Mouse (Mus musculus) stomach, embryonic 16.5 days (tissue): ENCODE measurements at regions not wholly inside any gene's neighbourhood (a gene's known extent, or its start where the extent isn't known, plus 50 kb on each side); places are given as distances from the start of the nearest gene placed in this dataset.

Experiments
- ATAC-seq: fragments of 200-750 bp; cut with Nextera tagmentation; 2 replicates; pipeline ENCODE4 v1.8.0; 2017; ENCODE audit warnings: moderate number of reproducible peaks, moderate TSS enrichment; ENCODE audit not compliant: insufficient read depth, low FRiP score
- H3K27ac ChIP-seq: fragments of 300-500 bp; sonication (generic); 2 replicates; pipeline ENCODE4 v1.5.1; 2014; ENCODE audit warnings: low read length
- H3K27me3 ChIP-seq: fragments of 300-500 bp; sonication (generic); 2 replicates; pipeline ENCODE4 v1.6.1; 2014; ENCODE audit warnings: low read length, control low read depth, mixed read lengths; ENCODE audit not compliant: control insufficient read depth, insufficient read depth
- H3K36me3 ChIP-seq: fragments of 300-500 bp; sonication (generic); 2 replicates; pipeline ENCODE4 v1.6.1; 2014; ENCODE audit warnings: low read length; ENCODE audit not compliant: control insufficient read depth, insufficient read depth
- H3K4me1 ChIP-seq: fragments of 300-500 bp; sonication (generic); 2 replicates; pipeline ENCODE4 v1.6.1; 2014; ENCODE audit warnings: low read length, control low read depth, mixed read lengths; ENCODE audit not compliant: control insufficient read depth, insufficient read depth
- H3K4me2 ChIP-seq: fragments of 300-500 bp; sonication (generic); 2 replicates; pipeline ENCODE4 v1.6.1; 2014; ENCODE audit warnings: low read depth, low read length, mixed read lengths
- H3K4me3 ChIP-seq: fragments of 300-500 bp; sonication (generic); replicated peaks from 2 replicates; pipeline ENCODE4 v1.5.1; 2014; ENCODE audit warnings: mild to moderate bottlenecking, low read length
- H3K9ac ChIP-seq: fragments of 300-500 bp; sonication (generic); 2 replicates; pipeline ENCODE4 v1.6.1; 2014; ENCODE audit warnings: low read length
- H3K9me3 ChIP-seq: fragments of 300-500 bp; sonication (generic); replicated peaks from 2 replicates; pipeline ENCODE4 v1.6.1; 2016; ENCODE audit warnings: low read length, control low read depth; ENCODE audit not compliant: control insufficient read depth
- WGBS: fragments of 180-500 bp; shearing (Covaris S2); extraction: QIAGEN DNeasy Blood & Tissue Kit; methylation state at CpG from one replicate; pipeline ENCODE4 v1.1.7; 2014; 5-methylcytosine and 5-hydroxymethylcytosine counted together

- Histone ChIP-seq H3K27ac (no peak overlapping the region), H3K4me3 (no peak overlapping the region), H3K4me2 (no peak overlapping the region), H3K4me1 (no peaks in the 10 kb centered on the region), H3K27me3 (peaks cover 4% of the 10 kb centered on the region; the same call in 1 of the 2 replicates), H3K9me3 (no peaks in the 10 kb centered on the region), H3K9ac (no peak overlapping the region), H3K36me3 (no peaks in the 10 kb centered on the region)
- 61% methylated on average over 5 of the region's 5 CpGs for WGBS
- no peak for ATAC-seq
These were observed 76.9 kb downstream of the Rlim start for GRCm38 (mm10) chrX:103904038-103904696.

GRCm38 (mm10) chrX:103879329-103879935 lies 57.6 kb upstream of the Slc16a2 start:
- H3K4me2 ChIP-seq = peak overlapping the region; percentile 35
- no peak overlapping the region for H3K27ac ChIP-seq
- peaks cover 29% of the 10 kb centered on the region for H3K27me3 ChIP-seq
- 23% methylated on average over 17 of the region's 24 CpGs for WGBS
- ATAC-seq = no peak
- no peak overlapping the region for H3K9ac ChIP-seq
- no peaks in the 10 kb centered on the region for H3K36me3 ChIP-seq
- no peaks in the 10 kb centered on the region for H3K9me3 ChIP-seq
- no peaks in the 10 kb centered on the region for H3K4me1 ChIP-seq
- no peak overlapping the region for H3K4me3 ChIP-seq
